Mouse (Mus musculus): ENCODE data around the gene Negr1. TPM values are rescaled to one million over a fixed set of nuclear protein-coding genes. Genes with fewer than 3 reads are reported as not detected.

The Negr1 gene
- 1 to 10 TPM; 1.2 to 1.7 TPM for total RNA-seq (2021)
- long read RNA-seq, experiment 1, partial matches to known transcripts, result 0 of 1 reads
- long read RNA-seq, experiment 1, other reads (novel, unspliced or antisense), result 1 of 1 reads
- long read RNA-seq, experiment 2, result 0 reads

GRCm38 (mm10) chr3:156561524-156562423 is at the start of gene Negr1:
Gene Negr1 (plus strand): TSS chr3:156561794.
- intact Hi-C loops (cut with DNase I; ENCODE audit: low total_unique reads), result no loop called here
- peak; percentile 69 for DNase-seq

DNA sequence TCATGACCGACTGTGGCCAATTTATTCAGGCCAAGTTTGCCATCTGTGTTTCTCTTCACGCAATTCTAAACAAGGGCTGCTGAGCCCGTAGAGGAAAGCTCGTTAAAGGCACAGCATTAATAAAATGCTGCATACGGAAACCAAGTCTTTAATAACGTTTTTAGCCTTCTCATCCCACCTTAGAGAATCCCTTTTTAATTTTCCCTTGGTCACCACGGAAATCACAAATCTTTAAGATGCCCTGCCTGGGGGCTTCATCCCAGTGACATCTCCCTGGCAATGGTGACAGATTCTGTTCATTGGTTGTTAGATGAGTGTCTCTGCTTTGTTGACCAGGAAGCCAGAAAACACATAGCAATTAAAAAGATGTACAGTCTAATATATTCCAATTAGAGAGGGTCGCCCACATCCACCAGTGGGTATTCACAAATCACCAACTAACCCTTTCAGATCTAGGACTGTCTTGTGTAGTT is 35.1 kb upstream of the Negr1 start:
- intact Hi-C loops (cut with DNase I; ENCODE audit: low total_unique reads), result no loop called here
- no peak for DNase-seq

DNA sequence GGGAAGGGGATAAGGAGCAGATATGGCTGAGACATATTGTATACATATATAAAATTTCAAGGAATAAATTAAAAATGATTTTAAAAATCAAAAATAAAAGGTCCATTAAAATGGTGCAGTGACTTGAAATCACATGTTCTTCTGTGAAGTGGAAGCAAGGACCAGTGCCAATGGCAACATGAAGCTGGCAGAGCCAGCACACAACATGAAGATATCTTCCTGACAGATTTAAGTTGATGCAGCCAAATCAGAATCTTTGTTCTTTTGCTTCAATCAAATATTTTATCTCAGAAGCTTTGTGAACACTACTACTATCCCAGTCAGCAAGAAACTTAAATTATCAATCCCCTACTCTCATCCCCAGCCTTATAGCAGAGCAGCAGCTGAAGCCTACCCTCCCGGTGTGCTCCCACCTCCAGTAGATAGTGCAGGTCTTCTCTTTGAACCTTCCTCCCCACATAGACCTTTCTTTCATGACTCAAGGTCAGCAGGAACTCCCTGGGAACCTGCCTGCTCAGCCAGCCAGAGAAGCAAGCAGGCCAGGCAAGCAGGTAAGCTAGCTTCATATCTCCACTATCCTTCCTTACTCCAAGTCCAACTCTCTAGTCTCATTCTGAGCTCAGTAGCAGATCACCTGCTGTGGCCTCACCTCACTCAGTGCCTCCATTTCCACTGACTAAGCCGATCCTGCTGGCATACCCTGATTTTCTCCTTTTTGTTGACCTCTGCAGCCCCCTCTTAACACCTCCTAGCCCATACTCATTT is 34.2 kb upstream of the Negr1 start:
- no peak for DNase-seq
- intact Hi-C loops (cut with DNase I; ENCODE audit: low total_unique reads), result no loop called here

GRCm38 (mm10) chr3:156559441-156559825 is 2.2 kb upstream of the Negr1 start:
- no peak for DNase-seq

GRCm38 (mm10) chr3:156559826-156560471 is 1.6 kb upstream of the Negr1 start:
- intact Hi-C loops (cut with DNase I; ENCODE audit: low total_unique reads), result no loop called here
- DNase-seq, result no peak

More at GRCm38 (mm10) chr3:156559441-156559825, 2.2 kb upstream of the Negr1 start:
- intact Hi-C loops (cut with DNase I; ENCODE audit: low total_unique reads), result no loop called here

DNA sequence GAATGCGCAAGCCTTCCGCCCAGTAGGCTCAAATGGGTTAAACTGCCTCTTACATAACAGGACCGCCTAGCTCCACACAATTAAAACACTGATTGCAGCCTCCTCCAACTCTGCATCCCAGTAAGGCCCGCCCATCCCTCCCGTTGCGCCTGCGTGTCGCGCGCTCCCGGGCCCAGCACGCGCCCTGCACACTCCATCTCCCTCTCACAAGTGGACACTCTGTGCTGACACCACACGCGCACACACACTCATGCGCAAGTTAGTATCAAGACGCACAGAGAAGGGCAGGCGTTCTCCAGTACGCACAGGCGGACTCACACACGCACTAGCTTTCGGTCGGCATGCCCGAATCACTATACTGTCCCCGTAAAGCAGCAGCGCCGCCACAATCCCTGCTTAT is 828 bp upstream of the Negr1 start:
- DNase-seq, result peak; percentile 62
- intact Hi-C loops (cut with DNase I; ENCODE audit: low total_unique reads), result no loop called here

GRCm38 (mm10) chr3:156562424-156562785 is 811 bp downstream of the Negr1 start:
- no peak for DNase-seq
- intact Hi-C loops (cut with DNase I; ENCODE audit: low total_unique reads), result no loop called here

DNA sequence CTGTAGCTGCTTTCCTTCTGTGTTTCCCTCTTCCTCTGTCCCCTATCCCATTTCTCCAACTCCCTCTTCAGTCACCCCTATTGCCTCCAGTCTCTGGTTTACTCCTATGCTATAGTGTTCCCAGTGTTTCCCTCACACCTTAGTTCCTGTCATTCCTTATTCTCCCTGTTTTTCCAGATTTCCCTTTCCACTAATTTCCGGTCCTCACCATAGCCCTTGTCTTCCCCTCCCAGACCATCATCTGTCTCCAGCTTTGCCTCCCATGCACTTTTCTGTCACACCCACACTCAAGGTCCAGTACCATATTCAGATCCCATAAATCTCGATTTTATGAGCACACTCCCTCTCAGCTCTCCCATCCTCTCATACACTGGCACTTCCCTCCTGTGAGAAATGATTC is 1.2 kb downstream of the Negr1 start:
- intact Hi-C loops (cut with DNase I; ENCODE audit: low total_unique reads), result no loop called here
- DNase-seq, result no peak

GRCm38 (mm10) chr3:156563353-156563752 is 1.8 kb downstream of the Negr1 start:
- DNase-seq, result no peak
- intact Hi-C loops (cut with DNase I; ENCODE audit: low total_unique reads), result no loop called here

- intact Hi-C loops (cut with DNase I; ENCODE audit: low total_unique reads), result no loop called here
- DNase-seq, result no peak
Observed at GRCm38 (mm10) chr3:156573465-156573864, 11.9 kb downstream of the Negr1 start.

- intact Hi-C loops (cut with DNase I; ENCODE audit: low total_unique reads), result no loop called here
- DNase-seq, result no peak
Observed at GRCm38 (mm10) chr3:156576292-156576691, 14.7 kb downstream of the Negr1 start.

DNA sequence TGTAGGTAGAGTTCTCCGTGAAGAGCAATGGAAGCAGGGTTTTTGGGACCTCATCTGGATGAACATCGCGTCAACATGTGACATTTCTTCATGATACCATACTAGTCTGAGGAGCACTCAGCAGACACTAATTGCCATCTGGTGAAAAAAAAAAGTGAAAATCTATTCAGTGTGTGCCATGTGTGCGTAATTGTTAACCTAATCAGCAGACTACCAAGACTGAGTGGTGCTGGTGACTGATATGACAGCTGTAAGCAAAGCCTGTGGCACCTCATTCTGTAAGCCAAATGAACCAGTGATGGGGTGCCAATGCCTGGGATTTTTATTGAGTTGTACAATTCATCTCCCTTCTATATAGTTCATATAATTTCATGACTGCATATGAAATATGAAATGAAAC is 29.0 kb downstream of the Negr1 start:
- DNase-seq, result no peak

DNA sequence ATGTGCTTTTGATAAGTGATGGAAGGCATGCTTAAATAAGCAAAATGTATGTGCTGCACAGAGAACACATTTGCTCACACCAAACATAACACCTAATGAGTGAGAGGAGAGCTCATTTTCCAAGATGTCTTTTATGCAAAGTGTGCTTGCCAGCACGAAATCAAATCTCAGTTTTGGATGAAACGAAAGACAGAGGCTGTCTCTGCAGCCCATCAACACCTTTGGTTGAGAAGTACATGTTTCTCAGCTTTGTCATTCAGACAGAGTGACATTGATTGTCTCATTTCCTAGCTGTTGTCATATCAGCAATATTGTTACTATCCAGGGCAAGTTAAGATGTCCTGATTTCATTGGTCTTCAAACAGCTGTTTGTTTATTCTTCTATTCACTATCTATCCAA is 29.5 kb downstream of the Negr1 start:
- intact Hi-C loops (cut with DNase I; ENCODE audit: low total_unique reads), result no loop called here

More for the DNA sequence above, 29.0 kb downstream of the Negr1 start:
- intact Hi-C loops (cut with DNase I; ENCODE audit: low total_unique reads), result no loop called here

GRCm38 (mm10) chr3:156606846-156607245 is 45.3 kb downstream of the Negr1 start:
- DNase-seq, result no peak
- intact Hi-C loops (cut with DNase I; ENCODE audit: low total_unique reads), result no loop called here

More for the DNA sequence above, 29.5 kb downstream of the Negr1 start:
- DNase-seq, result no peak

DNA sequence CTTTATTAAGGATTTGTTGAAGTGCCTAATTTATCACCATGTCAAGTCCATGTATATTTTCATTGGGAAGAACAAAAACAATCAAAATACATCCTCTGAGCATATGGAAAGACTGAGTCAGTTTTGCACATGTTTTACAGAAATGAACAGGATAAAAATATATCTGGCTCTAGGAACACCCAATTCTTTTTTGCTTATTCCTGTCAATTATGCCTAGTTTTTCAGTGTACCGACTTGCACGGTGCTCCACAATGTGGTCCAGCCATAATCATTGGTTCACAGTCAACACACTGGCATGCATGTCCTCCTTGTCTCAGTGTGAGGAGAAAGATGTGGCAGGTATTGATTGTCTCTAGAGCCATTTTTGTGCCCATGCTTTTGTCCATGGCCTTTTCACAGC is 58.3 kb downstream of the Negr1 start:
- intact Hi-C loops (cut with DNase I; ENCODE audit: low total_unique reads), result no loop called here
- no peak for DNase-seq

- DNase-seq, result no peak
- intact Hi-C loops (cut with DNase I; ENCODE audit: low total_unique reads), result no loop called here
Observed at GRCm38 (mm10) chr3:156628594-156628993, 67.0 kb downstream of the Negr1 start.

DNA sequence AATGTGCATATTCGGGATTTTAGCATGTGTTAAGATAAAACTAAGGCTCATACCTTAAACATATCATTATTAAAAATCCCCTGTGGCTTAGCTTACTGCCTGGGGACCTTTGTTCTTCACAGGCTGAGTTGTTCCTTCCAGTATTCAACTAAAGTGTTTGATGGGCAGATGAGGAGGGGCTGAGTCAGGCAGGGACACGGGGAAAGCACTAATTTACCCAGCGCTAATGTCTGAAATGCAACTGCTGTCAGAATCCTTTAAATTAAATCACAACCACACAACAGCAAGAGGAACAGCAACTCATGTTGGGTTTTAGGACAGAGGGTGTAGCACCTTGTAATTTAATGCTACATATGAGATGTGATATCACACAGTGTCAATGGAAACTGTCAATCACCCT is 71.3 kb downstream of the Negr1 start:
- intact Hi-C loops (cut with DNase I; ENCODE audit: low total_unique reads), result no loop called here
- no peak for DNase-seq

DNA sequence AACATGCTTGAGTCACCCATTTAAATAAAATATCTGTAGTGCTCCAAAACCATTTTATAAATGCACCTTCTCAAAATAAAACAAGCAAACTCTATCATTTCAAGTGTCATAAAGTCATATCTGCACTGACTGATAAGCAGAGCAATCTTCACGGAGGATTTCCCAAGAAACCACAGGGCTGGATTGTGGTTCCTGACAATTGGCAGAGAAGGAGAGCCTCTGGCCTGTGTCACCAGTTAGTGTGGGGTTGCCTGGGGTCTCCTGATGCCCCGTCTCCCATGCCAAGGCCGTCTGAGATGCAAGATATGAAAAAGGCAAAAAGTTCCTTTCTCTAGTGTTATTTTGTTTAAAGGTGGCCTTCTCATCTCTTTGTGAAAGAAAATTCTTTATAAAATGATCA is 77.8 kb downstream of the Negr1 start:
- DNase-seq, result no peak
- intact Hi-C loops (cut with DNase I; ENCODE audit: low total_unique reads), result no loop called here

DNA sequence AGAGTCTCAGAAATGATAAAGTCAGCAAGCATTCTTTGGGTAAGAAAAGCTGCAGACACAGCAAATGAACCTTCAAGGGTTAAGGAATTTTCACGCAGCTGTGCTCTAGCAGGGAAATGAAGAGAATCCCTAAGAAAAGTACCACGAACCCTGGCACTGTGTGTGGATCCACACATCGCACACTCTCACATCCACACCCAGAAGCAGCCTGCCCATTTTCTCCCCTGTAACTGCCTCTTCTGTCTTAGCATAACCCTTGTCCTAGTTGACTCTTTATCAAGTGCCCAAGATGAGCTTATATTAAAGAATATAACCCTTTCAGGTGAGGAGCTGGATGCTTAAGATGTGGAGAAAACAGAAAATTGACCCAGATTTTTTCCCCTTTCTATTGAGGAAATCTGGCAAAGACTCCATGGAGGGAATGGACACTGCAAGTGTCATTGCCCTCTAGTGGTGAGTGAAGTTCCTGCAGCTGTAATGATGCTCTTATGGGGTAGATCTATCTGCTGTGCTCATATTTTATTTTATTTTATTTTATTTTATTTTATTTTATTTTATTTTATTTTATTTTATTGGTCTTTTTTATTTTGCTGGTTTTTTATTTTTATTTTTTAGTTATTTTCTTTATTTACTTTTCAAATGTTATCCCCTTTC is 82.2 kb downstream of the Negr1 start:
- no peak for DNase-seq
- intact Hi-C loops (cut with DNase I; ENCODE audit: low total_unique reads), result no loop called here

All from gastrocnemius, postnatal 14 days (tissue).